Mouse (Mus musculus): ENCODE data around the gene Rdh9. TPM values are rescaled to one million over a fixed set of nuclear protein-coding genes. Genes with fewer than 3 reads are reported as not detected.
"Not testable (repeated sequence)": the region's sequence is repeated elsewhere in the genome, so short reads cannot be mapped to it uniquely, and the experiment has no call there.

Rdh9 gene
- total and polyA plus RNA-seq, 2 experiments from 2014 or later, result 0.04 to 0.34 TPM

DNA sequence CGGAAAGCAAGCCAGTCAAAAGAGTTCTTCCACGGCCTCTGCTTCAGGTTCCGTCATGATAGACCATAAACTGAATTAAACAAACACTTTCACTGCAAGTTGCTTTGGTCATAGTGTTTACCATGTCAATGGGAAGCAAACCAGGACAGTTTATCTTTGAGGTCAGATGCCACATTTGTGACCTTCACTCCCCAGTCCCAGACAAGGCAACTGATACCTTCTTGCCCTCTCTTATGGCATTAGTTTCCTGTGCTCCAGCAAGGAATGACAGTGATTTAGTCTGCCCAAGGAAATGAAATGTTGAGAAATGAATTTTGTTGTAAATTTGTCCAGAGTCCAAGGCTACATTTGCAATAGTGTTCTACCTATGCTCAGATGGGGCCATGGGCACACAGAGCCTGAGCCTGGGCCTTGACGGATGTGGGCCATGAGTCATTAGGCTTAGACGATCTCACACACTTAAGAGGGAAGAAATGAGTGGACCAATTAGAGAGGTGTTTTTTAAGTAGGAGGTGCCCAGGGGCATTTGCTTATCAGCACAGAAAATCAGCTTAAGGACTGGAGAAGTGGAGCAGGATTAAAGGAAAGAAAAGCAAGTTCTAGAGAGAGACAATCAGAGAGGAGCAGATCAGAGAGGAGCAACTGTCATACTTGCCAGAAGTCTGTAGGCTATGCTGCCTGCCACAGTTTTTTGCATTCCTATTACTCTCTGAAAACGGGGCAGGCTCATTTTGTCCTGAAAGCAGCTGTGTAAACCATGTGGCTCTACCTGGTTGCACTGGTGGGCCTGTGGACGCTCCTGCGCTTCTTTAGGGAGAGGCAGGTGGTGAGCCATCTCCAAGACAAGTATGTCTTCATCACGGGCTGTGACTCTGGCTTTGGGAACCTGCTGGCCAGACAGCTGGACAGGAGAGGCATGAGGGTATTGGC, 16.7 kb upstream of the Rdh9 start, which contains the start of the genes Rdh1 and Rdh16f1:
Gene Rdh1, plus strand, starts transcription at position 541 of the 930 bp plus-strand sequence.
Gene Rdh16f1, plus strand, starts transcription at position 607 of the 930 bp plus-strand sequence.
- 57% methylated on average over 9 of the region's 9 CpGs for WGBS
- no peak for TF ChIP-seq CTCF (IDR thresholded peaks at IDR 0.05; ENCODE audit: low read depth)
- no peak for TF ChIP-seq EP300 (IDR thresholded peaks at IDR 0.05; ENCODE audit: low read depth)
- Histone ChIP-seq H3K4me3 (ENCODE audit: low read depth, low read length) (no peak within 1 kb of the TSS), H3K4me1 (ENCODE audit: control insufficient read depth, insufficient read depth) (peaks cover 11% of the 10 kb centered on the region; the same call in 1 of the 2 replicates), H3K9ac (replicated peaks; ENCODE audit: low read depth, low read length) (no peak within 1 kb of the TSS), H3K9me3 (replicated peaks; ENCODE audit: control insufficient read depth, low read length) (no peaks in the 10 kb centered on the region), H3K27me3 (ENCODE audit: control insufficient read depth, insufficient read depth, low read length) (no peaks in the 10 kb centered on the region), H3K27ac (ENCODE audit: low read depth) (no peak within 1 kb of the TSS), H3K36me3 (replicated peaks; ENCODE audit: control insufficient read depth, insufficient read depth, low read length) (no peaks in the 10 kb centered on the region), H3K4me2 (ENCODE audit: low read depth, low read length) (no peak within 1 kb of the TSS)
- DNase-seq (ENCODE audit: low spot score), result no peak
- no peak for ATAC-seq (ENCODE audit: insufficient read depth, low read depth)

- not testable (repeated sequence) for DNase-seq (ENCODE audit: low spot score); H3K27me3 ChIP-seq (ENCODE audit: control insufficient read depth, insufficient read depth, low read length); H3K36me3 ChIP-seq (replicated peaks; ENCODE audit: control insufficient read depth, insufficient read depth, low read length); H3K4me1 ChIP-seq (ENCODE audit: control insufficient read depth, insufficient read depth); H3K9ac ChIP-seq (replicated peaks; ENCODE audit: low read depth, low read length); H3K9me3 ChIP-seq (replicated peaks; ENCODE audit: control insufficient read depth, low read length); ATAC-seq (ENCODE audit: insufficient read depth, low read depth); H3K4me2 ChIP-seq (ENCODE audit: low read depth, low read length); H3K4me3 ChIP-seq (ENCODE audit: low read depth, low read length); H3K27ac ChIP-seq (ENCODE audit: low read depth)
- 77% methylated on average over 10 of the region's 10 CpGs for WGBS
Measured at GRCm38 (mm10) chr10:127762926-127763325, 13.3 kb upstream of the Rdh9 start.

GRCm38 (mm10) chr10:127763914-127764680, 12.1 kb upstream of the Rdh9 start:
- TF ChIP-seq CTCF (IDR thresholded peaks at IDR 0.05; ENCODE audit: low read depth) (no peak), EP300 (IDR thresholded peaks at IDR 0.05; ENCODE audit: low read depth) (no peak)
- 66% methylated on average over 12 of the region's 12 CpGs for WGBS

GRCm38 (mm10) chr10:127766564-127766963, 9.6 kb upstream of the Rdh9 start:
- TF ChIP-seq EP300 (IDR thresholded peaks at IDR 0.05; ENCODE audit: low read depth) (no peak), CTCF (IDR thresholded peaks at IDR 0.05; ENCODE audit: low read depth) (no peak)
- Histone ChIP-seq H3K4me2 (ENCODE audit: low read depth, low read length) (no peak overlapping the region), H3K9me3 (replicated peaks; ENCODE audit: control insufficient read depth, low read length) (no peaks in the 10 kb centered on the region), H3K27me3 (ENCODE audit: control insufficient read depth, insufficient read depth, low read length) (no peaks in the 10 kb centered on the region), H3K27ac (ENCODE audit: low read depth) (no peak overlapping the region), H3K36me3 (replicated peaks; ENCODE audit: control insufficient read depth, insufficient read depth, low read length) (no peaks in the 10 kb centered on the region), H3K4me1 (ENCODE audit: control insufficient read depth, insufficient read depth) (no peaks in the 10 kb centered on the region), H3K4me3 (ENCODE audit: low read depth, low read length) (no peak overlapping the region), H3K9ac (replicated peaks; ENCODE audit: low read depth, low read length) (no peak overlapping the region)
- ATAC-seq (ENCODE audit: insufficient read depth, low read depth) (no peak), DNase-seq (ENCODE audit: low spot score) (no peak)
- 50% methylated on average over 1 of the region's 1 CpGs for WGBS

More at GRCm38 (mm10) chr10:127763914-127764680, 12.1 kb upstream of the Rdh9 start:
- no peaks in the 10 kb centered on the region for H3K4me1 ChIP-seq (ENCODE audit: control insufficient read depth, insufficient read depth)
- H3K9me3 ChIP-seq (replicated peaks; ENCODE audit: control insufficient read depth, low read length), result no peaks in the 10 kb centered on the region
- H3K27me3 ChIP-seq (ENCODE audit: control insufficient read depth, insufficient read depth, low read length), result no peaks in the 10 kb centered on the region
- no peak overlapping the region for H3K4me2 ChIP-seq (ENCODE audit: low read depth, low read length)
- ATAC-seq (ENCODE audit: insufficient read depth, low read depth) (no peak), DNase-seq (ENCODE audit: low spot score) (no peak)
- no peak overlapping the region for H3K9ac ChIP-seq (replicated peaks; ENCODE audit: low read depth, low read length)
- no peaks in the 10 kb centered on the region for H3K36me3 ChIP-seq (replicated peaks; ENCODE audit: control insufficient read depth, insufficient read depth, low read length)
- H3K27ac ChIP-seq (ENCODE audit: low read depth), result no peak overlapping the region
- H3K4me3 ChIP-seq (ENCODE audit: low read depth, low read length), result no peak overlapping the region

DNA sequence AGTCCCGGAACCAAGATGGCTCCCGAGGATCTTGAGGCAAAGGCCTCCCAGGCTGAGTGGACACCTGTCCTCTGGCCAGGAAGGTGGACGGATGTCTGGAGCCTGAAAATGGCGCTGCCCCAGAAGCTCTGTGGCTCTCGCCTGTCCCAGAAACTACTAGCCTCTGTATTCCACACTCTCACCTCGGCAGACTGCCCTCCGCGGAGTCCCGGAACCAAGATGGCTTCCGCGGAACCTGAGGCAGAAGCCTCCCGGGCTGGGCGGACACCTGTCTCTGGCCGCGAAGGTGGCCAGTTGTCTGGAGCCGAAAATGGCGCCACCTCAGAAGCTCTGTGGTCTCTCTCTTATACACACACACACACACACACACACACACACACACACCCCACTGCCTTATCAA, 6.1 kb downstream of the Rdh9 start:
- not testable (repeated sequence) for ATAC-seq (ENCODE audit: insufficient read depth, low read depth)
- 88% methylated on average over 17 of the region's 17 CpGs for WGBS

DNA sequence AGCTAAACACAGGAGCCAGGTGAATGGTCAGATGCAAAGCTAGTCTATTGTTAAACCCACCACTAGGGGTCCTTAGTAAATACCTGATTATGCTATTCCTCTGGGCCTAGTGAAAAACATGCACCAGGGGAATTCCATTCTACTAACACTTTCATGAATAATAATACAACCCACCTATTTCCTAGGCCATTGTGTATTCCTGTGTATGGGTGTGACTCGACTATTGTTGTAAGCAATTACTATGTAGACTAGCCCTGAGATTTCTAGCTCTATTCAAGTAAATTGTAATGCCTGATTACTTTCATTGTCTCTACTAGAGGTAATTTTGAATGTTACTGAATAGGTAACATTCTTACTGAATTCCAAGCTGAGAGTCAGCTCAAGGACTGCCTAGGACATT, 9.2 kb downstream of the Rdh9 start:
- 80% methylated on average over 1 of the region's 1 CpGs for WGBS
- not testable (repeated sequence) for ATAC-seq (ENCODE audit: insufficient read depth, low read depth); H3K4me1 ChIP-seq (ENCODE audit: control insufficient read depth, insufficient read depth)

More for the DNA sequence above, 6.1 kb downstream of the Rdh9 start:
- H3K36me3 ChIP-seq (replicated peaks; ENCODE audit: control insufficient read depth, insufficient read depth, low read length); H3K27me3 ChIP-seq (ENCODE audit: control insufficient read depth, insufficient read depth, low read length); DNase-seq (ENCODE audit: low spot score); H3K27ac ChIP-seq (ENCODE audit: low read depth); H3K4me1 ChIP-seq (ENCODE audit: control insufficient read depth, insufficient read depth); H3K4me2 ChIP-seq (ENCODE audit: low read depth, low read length); H3K9me3 ChIP-seq (replicated peaks; ENCODE audit: control insufficient read depth, low read length); H3K9ac ChIP-seq (replicated peaks; ENCODE audit: low read depth, low read length); H3K4me3 ChIP-seq (ENCODE audit: low read depth, low read length): not testable (repeated sequence)

More for the DNA sequence above, 9.2 kb downstream of the Rdh9 start:
- H3K9me3 ChIP-seq (replicated peaks; ENCODE audit: control insufficient read depth, low read length); H3K27me3 ChIP-seq (ENCODE audit: control insufficient read depth, insufficient read depth, low read length); H3K27ac ChIP-seq (ENCODE audit: low read depth); H3K4me3 ChIP-seq (ENCODE audit: low read depth, low read length); H3K4me2 ChIP-seq (ENCODE audit: low read depth, low read length); H3K36me3 ChIP-seq (replicated peaks; ENCODE audit: control insufficient read depth, insufficient read depth, low read length); DNase-seq (ENCODE audit: low spot score); H3K9ac ChIP-seq (replicated peaks; ENCODE audit: low read depth, low read length): not testable (repeated sequence)
